Mouse (Mus musculus): ENCODE measurements around the gene Ksr1.

Ksr1 gene

DNA sequence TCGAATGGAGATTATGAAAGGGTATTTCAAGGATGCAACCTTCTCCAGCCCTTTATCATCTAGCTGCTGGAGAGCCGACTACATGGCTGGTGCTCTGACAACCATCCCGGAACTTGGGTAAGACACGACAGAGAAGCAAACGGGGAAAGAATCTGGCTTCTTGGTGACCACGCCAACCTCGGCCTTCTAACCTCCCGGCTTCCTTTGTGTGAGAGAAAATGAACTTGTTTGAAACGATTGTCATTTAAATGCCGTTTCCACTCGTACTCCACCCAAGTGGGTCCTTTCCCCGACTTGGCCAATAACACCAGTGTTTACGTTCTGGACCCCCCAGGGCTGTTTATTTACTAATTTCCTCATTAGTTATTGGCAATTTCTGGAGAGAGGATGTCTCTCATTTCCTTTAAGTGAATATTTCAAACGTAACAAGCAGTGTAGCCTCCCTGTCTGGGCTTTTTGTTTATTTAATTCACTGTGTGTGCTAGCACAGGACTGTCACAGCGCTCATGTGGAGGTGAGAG lies 52.8 kb downstream of the Ksr1 start:
- DNase-seq (ENCODE audit: low spot score): no peak

GRCm38 (mm10) chr11:79092802-79093201 lies 53.4 kb downstream of the Ksr1 start:
- no peak for DNase-seq (ENCODE audit: low spot score)

DNA sequence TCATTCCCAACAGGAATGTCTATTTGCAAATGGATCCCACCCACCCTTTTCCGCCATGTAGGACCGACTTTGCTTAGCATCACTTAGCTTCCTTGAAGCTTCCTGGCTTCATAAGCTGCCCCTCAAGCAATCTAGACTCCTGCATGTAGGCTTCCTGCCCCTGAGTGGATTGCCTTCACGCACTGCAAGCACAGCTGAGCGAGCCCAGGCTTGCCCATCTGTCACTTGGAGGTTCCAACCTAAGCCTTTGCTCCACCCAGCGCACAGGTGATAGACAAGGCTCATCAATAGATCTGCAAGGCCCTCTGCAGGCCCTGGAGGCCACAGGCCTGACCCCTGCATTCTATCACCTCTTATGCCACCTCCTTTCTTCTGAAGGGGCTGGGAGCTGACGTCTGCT lies 54.0 kb downstream of the Ksr1 start:
- no peak for DNase-seq (ENCODE audit: low spot score)

DNA sequence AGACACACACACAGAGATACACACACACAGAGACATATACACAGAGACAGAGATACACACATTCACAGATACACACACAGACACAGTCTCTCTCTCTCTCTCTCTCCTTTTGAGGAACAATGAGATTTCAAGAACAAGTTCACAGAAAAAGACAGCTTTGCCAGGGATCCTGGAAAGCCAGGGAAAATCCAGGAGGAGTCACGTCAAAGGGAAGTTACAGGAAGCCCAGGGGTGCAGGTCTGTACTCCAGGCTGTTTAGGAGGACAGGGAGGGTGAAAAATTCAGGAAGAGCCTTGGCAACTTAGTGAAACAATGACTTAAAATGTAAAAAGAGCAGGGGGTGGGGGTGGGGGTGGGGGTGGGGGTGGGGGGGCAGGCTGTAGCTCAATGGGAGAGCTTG lies 56.5 kb downstream of the Ksr1 start:
- DNase-seq (ENCODE audit: low spot score): no peak

- DNase-seq (ENCODE audit: low spot score): no peak
These were observed 57.2 kb downstream of the Ksr1 start for GRCm38 (mm10) chr11:79089027-79089426.

DNA sequence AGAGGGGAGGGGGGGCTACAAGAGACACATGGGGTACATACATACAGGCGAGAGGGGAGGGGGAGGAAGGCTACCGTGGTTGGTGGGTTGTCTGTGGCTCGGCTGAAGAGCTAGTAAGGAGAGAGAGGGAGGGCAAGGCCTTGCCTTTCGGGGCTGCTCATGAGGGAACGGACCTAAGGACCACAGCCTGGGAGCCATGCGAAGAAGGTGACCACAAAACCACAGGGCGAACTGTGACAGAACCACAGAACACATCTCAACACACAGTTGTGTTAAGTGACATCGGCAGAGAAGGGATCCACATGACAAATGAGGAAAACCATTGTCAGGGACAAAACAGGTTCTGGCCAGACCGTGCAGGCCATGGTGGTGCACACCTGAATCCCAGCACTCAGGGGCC lies 57.9 kb downstream of the Ksr1 start:
- DNase-seq (ENCODE audit: low spot score): no peak

DNA sequence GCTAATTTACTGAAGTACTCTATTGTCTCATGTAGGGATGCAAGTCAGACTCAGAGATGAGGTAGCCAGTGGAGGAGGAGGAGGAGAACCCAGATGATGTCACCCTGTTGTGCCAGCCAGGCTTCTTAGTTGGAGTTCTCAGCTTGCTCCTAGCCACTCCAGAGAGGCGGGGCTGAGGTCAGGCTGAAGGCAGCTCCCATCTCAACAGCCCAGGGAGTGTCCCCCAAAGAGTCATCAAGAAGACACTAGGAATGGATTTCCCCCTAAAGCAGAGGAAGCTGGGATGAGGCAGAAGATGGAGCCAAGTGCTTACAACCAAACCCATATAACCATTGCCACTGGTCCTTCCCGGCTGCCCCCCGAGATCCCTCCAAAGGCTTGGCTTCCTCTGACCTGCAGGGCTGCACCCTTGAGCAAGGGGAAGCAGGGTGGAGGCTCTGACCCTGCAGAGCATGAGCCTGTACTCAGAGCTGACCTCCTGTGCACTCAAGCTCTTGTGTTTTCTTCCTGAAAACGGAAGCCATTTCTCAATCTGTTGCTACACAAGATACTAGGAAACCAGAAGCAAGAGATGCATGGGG lies 58.4 kb downstream of the Ksr1 start:
- DNase-seq (ENCODE audit: low spot score): no peak

GRCm38 (mm10) chr11:79086787-79087186 lies 59.4 kb downstream of the Ksr1 start:
- DNase-seq (ENCODE audit: low spot score): no peak

GRCm38 (mm10) chr11:79085059-79085458 lies 61.1 kb downstream of the Ksr1 start:
- DNase-seq (ENCODE audit: low spot score): no peak

DNA sequence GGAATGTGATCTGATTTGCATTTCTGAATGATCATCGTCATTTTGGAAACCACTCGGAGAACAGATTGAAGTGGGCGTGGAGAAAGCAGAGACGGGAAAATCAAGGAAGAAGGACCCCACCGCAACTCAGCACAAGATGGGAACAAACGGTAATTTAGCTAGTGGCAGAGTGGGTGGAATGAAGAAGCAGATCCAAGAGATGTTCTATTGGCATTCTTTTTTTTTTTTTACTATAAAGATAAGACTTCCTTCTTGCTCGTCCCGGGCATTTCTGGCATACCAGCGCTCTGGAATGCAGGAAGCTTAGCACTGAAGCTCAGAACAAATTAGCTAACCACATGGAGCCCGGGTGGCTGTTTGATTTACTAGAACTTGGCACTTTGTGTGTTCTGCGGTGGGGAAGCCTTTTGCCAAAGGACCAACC lies 63.2 kb downstream of the Ksr1 start:
- no peak for DNase-seq (ENCODE audit: low spot score)

GRCm38 (mm10) chr11:79080965-79081891 lies 65.0 kb downstream of the Ksr1 start:
- DNase-seq (ENCODE audit: low spot score): no peak

DNA sequence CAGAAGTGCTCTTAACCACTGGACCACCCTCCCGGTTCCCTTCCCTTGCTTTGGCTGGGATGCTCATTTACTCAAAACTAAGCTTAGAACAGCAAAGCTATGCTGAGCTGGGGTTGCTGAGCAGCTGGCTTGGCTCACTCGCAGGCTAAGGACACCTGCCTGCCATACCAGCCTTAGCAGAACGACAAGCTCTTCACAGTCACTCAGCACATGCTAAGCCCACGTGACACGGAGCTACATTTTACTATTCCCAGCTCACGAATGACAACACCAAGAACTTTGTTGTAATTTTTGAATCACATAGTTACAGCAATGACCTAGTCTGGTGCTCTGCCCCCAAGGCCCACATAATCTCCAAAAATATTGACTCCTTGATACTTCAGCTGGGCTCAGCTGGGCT lies 66.1 kb downstream of the Ksr1 start:
- DNase-seq (ENCODE audit: low spot score): no peak

GRCm38 (mm10) chr11:79076484-79076883 lies 69.7 kb downstream of the Ksr1 start:
- no peak for DNase-seq (ENCODE audit: low spot score)

- no peak for DNase-seq (ENCODE audit: low spot score)
These were observed 71.2 kb downstream of the Ksr1 start for GRCm38 (mm10) chr11:79075044-79075443.

DNA sequence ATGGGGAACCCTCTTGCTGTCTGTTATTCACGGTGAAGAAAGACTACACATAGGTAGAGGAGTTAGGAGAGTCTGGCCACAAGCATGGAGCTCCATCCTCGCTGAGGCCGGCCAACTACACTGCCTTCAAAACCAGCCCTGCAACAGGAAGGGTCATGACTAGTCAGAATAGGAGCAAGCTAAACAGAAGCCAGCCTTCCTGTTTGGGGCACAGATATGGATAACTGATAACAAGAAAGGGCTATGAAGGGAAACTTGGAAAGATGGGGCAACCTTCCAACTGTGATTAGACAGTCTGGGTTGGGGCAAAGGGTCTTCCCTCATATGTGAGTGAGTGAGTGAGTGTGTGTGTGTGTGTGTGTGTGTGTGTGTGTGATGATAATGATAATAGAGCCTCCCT lies 71.6 kb downstream of the Ksr1 start:
- DNase-seq (ENCODE audit: low spot score): no peak

DNA sequence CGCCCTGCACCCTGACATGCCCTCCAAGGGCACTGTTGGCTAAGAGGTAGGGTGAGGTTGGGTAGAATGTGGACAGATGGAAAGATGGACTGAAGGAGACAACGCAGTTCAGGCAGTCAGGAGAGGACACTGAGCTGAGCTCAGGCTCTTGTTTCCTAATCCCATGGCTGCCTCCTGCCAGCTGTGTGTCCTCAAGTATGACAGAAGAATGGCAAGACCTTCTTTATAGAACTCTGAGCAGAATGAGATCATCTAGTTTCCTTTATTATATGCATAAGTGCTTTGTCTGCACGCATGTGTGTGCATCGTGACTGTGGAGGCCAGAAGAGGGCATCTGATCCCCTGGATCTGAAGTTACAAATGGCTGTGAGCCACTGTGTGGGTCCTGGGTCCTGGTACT lies 72.6 kb downstream of the Ksr1 start:
- no peak for DNase-seq (ENCODE audit: low spot score)

DNA sequence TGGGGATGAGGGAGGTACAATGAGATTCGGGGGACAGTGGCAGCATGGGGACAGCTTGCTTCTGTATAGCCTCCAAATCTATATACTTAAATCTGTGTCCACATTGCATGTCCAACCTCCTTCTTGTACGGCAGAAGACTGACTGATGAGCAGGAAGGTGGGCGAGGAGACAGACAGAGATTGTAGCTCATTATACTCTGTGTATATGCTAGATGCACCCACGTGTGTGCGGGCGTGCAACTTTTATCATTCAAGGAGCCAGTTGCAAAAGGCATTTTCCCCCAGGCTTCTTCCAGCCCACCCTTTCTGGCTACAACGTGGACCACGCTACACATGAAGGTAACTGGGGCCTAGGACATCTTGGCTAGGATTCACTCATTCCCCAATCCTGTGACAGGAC lies 74.1 kb downstream of the Ksr1 start:
- no peak for DNase-seq (ENCODE audit: low spot score)

DNA sequence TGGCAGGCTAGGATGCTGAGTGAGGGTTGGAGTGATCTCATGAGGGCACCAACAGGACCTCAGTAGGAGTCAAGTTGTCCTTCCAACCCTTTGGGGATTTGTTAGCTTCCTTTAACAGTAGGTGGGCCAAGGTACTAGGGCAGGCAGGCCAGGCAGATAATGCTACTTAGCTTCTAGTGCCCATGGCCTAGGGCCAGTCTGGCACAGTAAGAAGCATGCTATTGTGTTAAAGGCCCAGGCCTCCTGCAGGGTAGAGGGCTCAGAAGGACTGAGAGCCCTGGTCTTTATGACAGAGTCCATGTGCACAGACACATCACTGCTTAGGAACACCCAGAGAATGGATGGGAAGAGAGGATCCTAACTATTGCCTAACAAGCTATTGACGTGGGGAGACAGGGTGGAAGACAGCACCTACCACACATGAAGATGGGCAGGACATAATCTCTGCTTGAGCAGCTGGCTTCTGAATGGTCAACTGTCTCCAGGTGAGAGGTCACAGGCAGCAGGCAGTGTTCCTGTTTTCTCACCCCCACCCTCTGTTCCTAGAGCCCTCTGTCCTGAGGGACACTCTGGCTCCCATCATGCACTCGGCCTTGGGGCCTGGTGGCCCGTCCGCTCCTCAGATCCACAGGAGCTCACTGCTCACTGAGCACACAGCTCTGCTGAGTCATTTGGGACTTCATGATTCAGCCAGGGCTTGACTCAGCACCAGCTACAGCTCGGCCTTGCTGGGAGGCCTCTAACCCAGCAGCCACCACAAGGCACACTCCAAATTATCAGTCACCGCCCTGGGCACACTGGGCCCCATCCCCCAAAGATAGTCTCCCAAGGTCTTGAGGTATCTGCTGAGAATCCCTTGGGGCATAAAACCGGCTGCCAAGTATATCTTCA lies 74.9 kb downstream of the Ksr1 start:
- no peak for DNase-seq (ENCODE audit: low spot score)

- no peak for DNase-seq (ENCODE audit: low spot score)
These were observed 76.6 kb downstream of the Ksr1 start for GRCm38 (mm10) chr11:79069453-79070153.

DNA sequence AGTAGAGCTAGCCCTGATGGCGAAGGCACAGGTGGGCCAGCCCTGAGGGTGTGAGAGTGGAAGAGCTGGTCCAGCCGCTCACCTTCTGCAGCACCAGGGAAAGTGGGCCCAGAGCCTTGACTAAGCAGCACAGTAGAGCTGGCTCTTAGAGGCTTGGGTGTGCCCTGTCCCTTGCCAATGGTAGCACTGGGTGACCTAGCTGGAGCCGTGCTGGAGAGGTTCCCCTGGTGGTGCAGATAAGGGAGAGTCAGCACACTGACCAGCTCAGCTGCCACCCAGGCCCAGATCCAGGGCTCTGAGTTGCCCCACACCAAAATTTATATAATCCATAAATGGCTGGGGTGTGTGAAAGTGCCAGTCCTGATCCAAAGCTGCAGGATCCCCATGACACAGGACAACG lies 79.0 kb downstream of the Ksr1 start:
- DNase-seq (ENCODE audit: low spot score): no peak

GRCm38 (mm10) chr11:79066191-79066530 lies 80.0 kb downstream of the Ksr1 start:
- DNase-seq (ENCODE audit: low spot score): no peak

All from ovary, postnatal 10 days (tissue).